Mouse (Mus musculus) forebrain, embryonic 13.5 days (tissue): ENCODE measurements around the gene Ube2d3. TPM values are rescaled to one million over a fixed set of nuclear protein-coding genes. Genes with fewer than 3 reads are reported as not detected.
"Not testable (repeated sequence)": the region's sequence is repeated elsewhere in the genome, so short reads cannot be mapped to it uniquely, and the experiment has no call there.

Source experiments
- ATAC-seq: fragments of 200-750 bp; cut with Nextera tagmentation; 2 replicates; pipeline ENCODE4 v1.8.0; 2017
- H3K27ac ChIP-seq: fragments of 300-500 bp; sonication (generic); 2 replicates; pipeline ENCODE4 v1.5.1; 2015; ENCODE audit warnings: inconsistent platforms, mild to moderate bottlenecking, moderate library complexity
- H3K27me3 ChIP-seq: fragments of 300-500 bp; sonication (generic); 2 replicates; pipeline ENCODE4 v1.6.1; 2015; ENCODE audit warnings: mild to moderate bottlenecking, inconsistent platforms
- H3K36me3 ChIP-seq: fragments of 300-500 bp; sonication (generic); 2 replicates; pipeline ENCODE4 v1.6.1; 2015; ENCODE audit warnings: mild to moderate bottlenecking, inconsistent platforms; ENCODE audit not compliant: poor library complexity, severe bottlenecking
- H3K4me1 ChIP-seq: fragments of 300-500 bp; sonication (generic); 2 replicates; pipeline ENCODE4 v1.6.1; 2015; ENCODE audit warnings: inconsistent platforms
- H3K4me2 ChIP-seq: fragments of 300-500 bp; sonication (generic); 2 replicates; pipeline ENCODE4 v1.6.1; 2015; ENCODE audit warnings: inconsistent platforms, mild to moderate bottlenecking, moderate library complexity
- H3K4me3 ChIP-seq: fragments of 300-500 bp; sonication (generic); 2 replicates; pipeline ENCODE4 v1.5.1; 2015; ENCODE audit warnings: mild to moderate bottlenecking, inconsistent platforms
- H3K9ac ChIP-seq: fragments of 300-500 bp; sonication (generic); 2 replicates; pipeline ENCODE4 v1.6.1; 2015; ENCODE audit warnings: mild to moderate bottlenecking, inconsistent platforms
- H3K9me3 ChIP-seq: fragments of 300-500 bp; sonication (generic); replicated peaks from 2 replicates; pipeline ENCODE4 v1.6.1; 2016; ENCODE audit warnings: inconsistent platforms
- WGBS: fragments of 180-500 bp; shearing (Covaris S2); methylation state at CpG from one replicate; pipeline ENCODE4 v1.1.7; 2015; 5-methylcytosine and 5-hydroxymethylcytosine counted together
- polyA plus RNA-seq: library from polyadenylated mRNA; unstranded; fragments of >200 nt; fragmentation: Nextera tagmentation; extraction: Ambion mirVana; gene quantifications from 2 replicates; pipeline ENCODE4 v1.2.1, GENCODE M21; 2015

The Ube2d3 gene
- polyA plus RNA-seq, 1 experiment from 2014 or later: 470 TPM

- Histone ChIP-seq H3K4me2 (peak overlapping the region; percentile 97), H3K4me1 (peaks cover 38% of the 10 kb centered on the region), H3K4me3 (peak overlapping the region; percentile 97), H3K36me3 (0 out of 2 replicates have a peak, but pooled peaks cover 3% of the 10 kb centered on the region), H3K9ac (peak overlapping the region; percentile 96), H3K27ac (peak overlapping the region; percentile 100), H3K27me3 (no peaks in the 10 kb centered on the region), H3K9me3 (no peaks in the 10 kb centered on the region)
- 3% methylated on average over 15 of the region's 15 CpGs for WGBS
- no peak for ATAC-seq
These were observed 1.7 kb downstream of the Ube2d3 start for GRCm38 (mm10) chr3:135439651-135440050.

GRCm38 (mm10) chr3:135440221-135440620 lies 2.3 kb downstream of the Ube2d3 start:
- no peak overlapping the region for H3K27ac ChIP-seq
- no peak for ATAC-seq

GRCm38 (mm10) chr3:135440621-135441020 lies 2.7 kb downstream of the Ube2d3 start:
- Histone ChIP-seq H3K9ac (peak overlapping the region; percentile 96), H3K4me2 (peak overlapping the region; percentile 97), H3K9me3 (no peaks in the 10 kb centered on the region), H3K4me1 (peaks cover 38% of the 10 kb centered on the region), H3K4me3 (peak overlapping the region; percentile 97), H3K27me3 (no peaks in the 10 kb centered on the region), H3K36me3 (0 out of 2 replicates have a peak, but pooled peaks cover 3% of the 10 kb centered on the region), H3K27ac (no peak overlapping the region)
- WGBS: 42% methylated on average over 10 of the region's 10 CpGs
- ATAC-seq: no peak

More at GRCm38 (mm10) chr3:135440221-135440620, 2.3 kb downstream of the Ube2d3 start:
- Histone ChIP-seq H3K4me2 (peak overlapping the region; percentile 97), H3K9ac (peak overlapping the region; percentile 96), H3K36me3 (0 out of 2 replicates have a peak, but pooled peaks cover 3% of the 10 kb centered on the region), H3K9me3 (no peaks in the 10 kb centered on the region), H3K27me3 (no peaks in the 10 kb centered on the region), H3K4me1 (peaks cover 38% of the 10 kb centered on the region), H3K4me3 (peak overlapping the region; percentile 97)
- WGBS: 19% methylated on average over 7 of the region's 7 CpGs

- Histone ChIP-seq H3K27me3 (no peaks in the 10 kb centered on the region), H3K9ac (no peak overlapping the region), H3K27ac (no peak overlapping the region), H3K4me1 (peaks cover 26% of the 10 kb centered on the region), H3K36me3 (no peaks in the 10 kb centered on the region), H3K9me3 (no peaks in the 10 kb centered on the region), H3K4me3 (no peak overlapping the region), H3K4me2 (no peak overlapping the region)
- ATAC-seq: no peak
These were observed 7.0 kb downstream of the Ube2d3 start for GRCm38 (mm10) chr3:135444930-135445329.

GRCm38 (mm10) chr3:135458981-135459380 lies 21.0 kb downstream of the Ube2d3 start:
- Histone ChIP-seq H3K27me3 (no peaks in the 10 kb centered on the region), H3K4me3 (no peak overlapping the region), H3K36me3 (peaks cover 37% of the 10 kb centered on the region), H3K4me2 (no peak overlapping the region), H3K4me1 (no peaks in the 10 kb centered on the region), H3K9me3 (no peaks in the 10 kb centered on the region), H3K27ac (no peak overlapping the region), H3K9ac (no peak overlapping the region)
- no peak for ATAC-seq

- no peak for ATAC-seq
- Histone ChIP-seq H3K4me2 (no peak overlapping the region), H3K4me1 (0 out of 2 replicates have a peak, but pooled peaks cover 6% of the 10 kb centered on the region), H3K9ac (no peak overlapping the region), H3K9me3 (no peaks in the 10 kb centered on the region), H3K4me3 (no peak overlapping the region), H3K36me3 (peaks cover 10% of the 10 kb centered on the region; the same call in 1 of the 2 replicates), H3K27me3 (no peaks in the 10 kb centered on the region), H3K27ac (no peak overlapping the region)
- 86% methylated on average over 1 of the region's 1 CpGs for WGBS
These were observed 30.5 kb downstream of the Ube2d3 start for GRCm38 (mm10) chr3:135468402-135468801.

- H3K9ac ChIP-seq: no peak overlapping the region
- H3K27me3 ChIP-seq: no peaks in the 10 kb centered on the region
- H3K4me1 ChIP-seq: 0 out of 2 replicates have a peak, but pooled peaks cover 6% of the 10 kb centered on the region
- WGBS: 61% methylated on average over 3 of the region's 3 CpGs
- H3K9me3 ChIP-seq: no peaks in the 10 kb centered on the region
- 0 out of 2 replicates have a peak, but pooled peaks cover 4% of the 10 kb centered on the region for H3K36me3 ChIP-seq
- no peak overlapping the region for H3K4me3 ChIP-seq
- no peak overlapping the region for H3K27ac ChIP-seq
- H3K4me2 ChIP-seq: no peak overlapping the region
- 0 out of 2 replicates have a peak, but pooled peaks have one; percentile 25 for ATAC-seq
These were observed 31.2 kb downstream of the Ube2d3 start for GRCm38 (mm10) chr3:135469146-135469545.

GRCm38 (mm10) chr3:135469974-135470373 lies 32.0 kb downstream of the Ube2d3 start:
- Histone ChIP-seq H3K9me3 (no peaks in the 10 kb centered on the region), H3K4me1 (0 out of 2 replicates have a peak, but pooled peaks cover 6% of the 10 kb centered on the region), H3K4me3 (no peak overlapping the region), H3K27ac (no peak overlapping the region), H3K9ac (no peak overlapping the region), H3K27me3 (no peaks in the 10 kb centered on the region), H3K36me3 (0 out of 2 replicates have a peak, but pooled peaks cover 4% of the 10 kb centered on the region), H3K4me2 (no peak overlapping the region)
- ATAC-seq: peak; percentile 46
- WGBS: 50% methylated on average over 4 of the region's 4 CpGs

- Histone ChIP-seq H3K27ac (no peak overlapping the region), H3K4me3 (no peak overlapping the region), H3K4me2 (no peak overlapping the region), H3K4me1 (0 out of 2 replicates have a peak, but pooled peaks cover 6% of the 10 kb centered on the region), H3K27me3 (no peaks in the 10 kb centered on the region), H3K9me3 (no peaks in the 10 kb centered on the region), H3K9ac (no peak overlapping the region), H3K36me3 (0 out of 2 replicates have a peak, but pooled peaks cover 4% of the 10 kb centered on the region)
- WGBS: 85% methylated on average over 1 of the region's 1 CpGs
- no peak for ATAC-seq
These were observed 32.9 kb downstream of the Ube2d3 start for GRCm38 (mm10) chr3:135470823-135471222.

- Histone ChIP-seq H3K4me2 (no peak overlapping the region), H3K36me3 (no peaks in the 10 kb centered on the region), H3K9ac (no peak overlapping the region), H3K4me3 (no peak overlapping the region), H3K9me3 (no peaks in the 10 kb centered on the region), H3K27me3 (no peaks in the 10 kb centered on the region), H3K27ac (no peak overlapping the region), H3K4me1 (0 out of 2 replicates have a peak, but pooled peaks cover 1% of the 10 kb centered on the region)
- 86% methylated on average over 8 of the region's 8 CpGs for WGBS
- no peak for ATAC-seq
These were observed 37.1 kb downstream of the Ube2d3 start for GRCm38 (mm10) chr3:135475025-135475424.

GRCm38 (mm10) chr3:135476286-135476685 lies 38.3 kb downstream of the Ube2d3 start:
- Histone ChIP-seq H3K4me3 (no peak overlapping the region), H3K4me1 (no peaks in the 10 kb centered on the region), H3K27ac (no peak overlapping the region), H3K9ac (no peak overlapping the region), H3K27me3 (no peaks in the 10 kb centered on the region), H3K36me3 (no peaks in the 10 kb centered on the region), H3K4me2 (no peak overlapping the region), H3K9me3 (no peaks in the 10 kb centered on the region)
- 84% methylated on average over 6 of the region's 6 CpGs for WGBS
- no peak for ATAC-seq

GRCm38 (mm10) chr3:135476977-135477376 lies 39.0 kb downstream of the Ube2d3 start:
- Histone ChIP-seq H3K27ac (no peak overlapping the region), H3K9ac (no peak overlapping the region), H3K4me3 (no peak overlapping the region), H3K36me3 (no peaks in the 10 kb centered on the region), H3K4me1 (no peaks in the 10 kb centered on the region), H3K9me3 (no peaks in the 10 kb centered on the region), H3K27me3 (no peaks in the 10 kb centered on the region), H3K4me2 (no peak overlapping the region)
- ATAC-seq: no peak
- WGBS: 93% methylated on average over 2 of the region's 2 CpGs

GRCm38 (mm10) chr3:135479090-135479489 lies 41.1 kb downstream of the Ube2d3 start:
- WGBS: 88% methylated on average over 5 of the region's 5 CpGs
- not testable (repeated sequence) for H3K9me3 ChIP-seq, H3K36me3 ChIP-seq, H3K4me2 ChIP-seq, ATAC-seq, H3K9ac ChIP-seq, H3K27ac ChIP-seq, H3K4me3 ChIP-seq, H3K27me3 ChIP-seq, H3K4me1 ChIP-seq
